ENCODE assay signal across 10 mouse cellular contexts in genomic region chr15:89255330-89255729, GRCm38 (mm10). TPM values are rescaled to one million over a fixed set of nuclear protein-coding genes. Genes with fewer than 3 reads are reported as not detected.
DNase-seq lines count a peak whose midpoint lies in the region; ATAC-seq and TF ChIP-seq lines count a peak whose summit lies in the region.
"Had no signal": no experiment of that assay in that cellular context is flagged by ENCODE, and none has a peak within 500 bp of the region (broad histone marks: within the 10 kb centered on the region; RNA-seq: fewer than 3 reads in every experiment).

No protein-coding gene starts in this region.

- H3K27ac ChIP-seq in layer of hippocampus, adult 2 months: peak overlapping the region; percentile 69
- no peak overlapping the region for H3K27ac ChIP-seq in embryonic facial prominence, embryonic 11.5 days (replicated peaks; ENCODE audit: low read depth, low read length)
- H3K27ac ChIP-seq in hindbrain, embryonic 14.5 days: peak overlapping the region; percentile 38
- no peak overlapping the region for H3K27ac ChIP-seq in left cerebral cortex, adult 2 months

- no peaks in the 10 kb centered on the region for H3K9me3 ChIP-seq in embryonic facial prominence, embryonic 11.5 days (replicated peaks; ENCODE audit: control insufficient read depth, low read length)
- H3K9me3 ChIP-seq in hindbrain, embryonic 14.5 days (ENCODE audit: control insufficient read depth, low read length): no peaks in the 10 kb centered on the region

- H3K27me3 ChIP-seq in embryonic facial prominence, embryonic 11.5 days (ENCODE audit: control insufficient read depth, insufficient read depth, low read length): no peaks in the 10 kb centered on the region
- H3K27me3 ChIP-seq in hindbrain, embryonic 14.5 days (ENCODE audit: control insufficient read depth, insufficient read depth, low read length): no peaks in the 10 kb centered on the region

- intact Hi-C loops in left cerebral cortex, adult 2 months (cut with DNase I): no loop called here

- ATAC-seq in embryonic facial prominence, embryonic 11.5 days (replicated peaks; ENCODE audit: insufficient number of reproducible peaks, low FRiP score, low TSS enrichment, low read depth): peak; percentile 62; the same call in 1 of the 2 replicates
- ATAC-seq in hindbrain, embryonic 14.5 days (ENCODE audit: low FRiP score): peak; percentile 51; the same call in 1 of the 2 replicates

- WGBS in embryonic facial prominence, embryonic 11.5 days: 77% methylated on average over 4 of the region's 4 CpGs
- 17% methylated on average over 4 of the region's 4 CpGs for WGBS in hindbrain, embryonic 14.5 days

- no peak overlapping the region for H3K4me3 ChIP-seq in layer of hippocampus, adult 2 months
- H3K4me3 ChIP-seq in embryonic facial prominence, embryonic 11.5 days (ENCODE audit: low read depth, low read length): no peak overlapping the region
- H3K4me3 ChIP-seq in hindbrain, embryonic 14.5 days (replicated peaks; ENCODE audit: low read length): no peak overlapping the region
- no peak overlapping the region for H3K4me3 ChIP-seq in left cerebral cortex, adult 2 months

- DNase-seq in layer of hippocampus, adult 2 months (ENCODE audit: low spot score in 2 of 2): no peak
- DNase-seq in layer of hippocampus, adult 9-11 months: no peak
- DNase-seq in embryonic facial prominence, embryonic 11.5 days (ENCODE audit: low spot score): peak; percentile 15
- DNase-seq in hindbrain, embryonic 14.5 days (ENCODE audit: low spot score): no peak
- DNase-seq in testis, postnatal 14 days (ENCODE audit: low spot score): peak; percentile 29
- DNase-seq in right cerebral cortex, postnatal 10 days (ENCODE audit: low spot score in 2 of 2): no peak
- no peak for DNase-seq in left cerebral cortex, adult 2 months (ENCODE audit: extremely low spot score in 1 of 2, low spot score in 2 of 2)
- DNase-seq: cerebellum, postnatal 10 days; lung, embryonic 14.5 days; right cerebral cortex, adult 18-20 months had no signal

- H3K36me3 ChIP-seq in embryonic facial prominence, embryonic 11.5 days (replicated peaks; ENCODE audit: control insufficient read depth, insufficient read depth, low read depth, low read length): no peaks in the 10 kb centered on the region; the same call in 1 of the 2 replicates
- H3K36me3 ChIP-seq in hindbrain, embryonic 14.5 days (replicated peaks; ENCODE audit: control insufficient read depth, insufficient read depth): peaks cover 85% of the 10 kb centered on the region

- no peaks in the 10 kb centered on the region for H3K4me1 ChIP-seq in embryonic facial prominence, embryonic 11.5 days (ENCODE audit: control insufficient read depth, insufficient read depth, low read length)
- H3K4me1 ChIP-seq in hindbrain, embryonic 14.5 days (replicated peaks; ENCODE audit: control insufficient read depth, insufficient read depth, low read length): no peaks in the 10 kb centered on the region; the same call in 1 of the 2 replicates

- TF ChIP-seq CTCF in layer of hippocampus, adult 2 months (conservative IDR thresholded peaks at IDR 0.05): no peak
- TF ChIP-seq CTCF in left cerebral cortex, adult 2 months (IDR thresholded peaks at IDR 0.05): no peak

- no peak overlapping the region for H3K4me2 ChIP-seq in embryonic facial prominence, embryonic 11.5 days (ENCODE audit: low read depth, low read length)
- H3K4me2 ChIP-seq in hindbrain, embryonic 14.5 days (replicated peaks): no peak overlapping the region
- H3K4me2 ChIP-seq: lung, embryonic 14.5 days had no signal

- no peak overlapping the region for H3K9ac ChIP-seq in embryonic facial prominence, embryonic 11.5 days (replicated peaks; ENCODE audit: low read length)
- no peak overlapping the region for H3K9ac ChIP-seq in hindbrain, embryonic 14.5 days
- H3K9ac ChIP-seq: lung, embryonic 14.5 days had no signal

RNA-seq across cellular contexts. Expression of gene Ppp6r2, which starts 44.0 kb away (rescaled TPM):
- 100 to 1,000 TPM; 170 to 172 TPM for total RNA-seq in layer of hippocampus, adult 2 months (2021)
- polyA plus RNA-seq in embryonic facial prominence, embryonic 11.5 days (2014; fragmentation: Nextera tagmentation; extraction: Ambion mirVana): 22.8 and 25.1 TPM in 2 replicates
- 78.2 and 84.0 TPM in 2 replicates for polyA plus RNA-seq in hindbrain, embryonic 14.5 days (2014; fragmentation: Nextera tagmentation; extraction: Ambion mirVana)
- 100 to 1,000 TPM; 161 to 171 TPM for total RNA-seq in left cerebral cortex, adult 2 months (2021)

RNA-seq across cellular contexts. Expression of gene Dennd6b, which starts 59.0 kb away (rescaled TPM):
- total RNA-seq in layer of hippocampus, adult 2 months (2021): 10 to 100 TPM; 39.6 to 41.5 TPM
- 14.9 and 18.6 TPM in 2 replicates for polyA plus RNA-seq in embryonic facial prominence, embryonic 11.5 days (2014; fragmentation: Nextera tagmentation; extraction: Ambion mirVana)
- 71.4 and 71.6 TPM in 2 replicates for polyA plus RNA-seq in hindbrain, embryonic 14.5 days (2014; fragmentation: Nextera tagmentation; extraction: Ambion mirVana)
- total RNA-seq in left cerebral cortex, adult 2 months (2021): 10 to 100 TPM; 52.2 to 53.9 TPM

RNA-seq across cellular contexts. Expression of gene Sbf1, which starts 59.8 kb away (rescaled TPM):
- total RNA-seq in layer of hippocampus, adult 2 months (2021): 100 to 1,000 TPM; 356 to 361 TPM
- polyA plus RNA-seq in embryonic facial prominence, embryonic 11.5 days (2014; fragmentation: Nextera tagmentation; extraction: Ambion mirVana): 39.0 and 49.7 TPM in 2 replicates
- polyA plus RNA-seq in hindbrain, embryonic 14.5 days (2014; fragmentation: Nextera tagmentation; extraction: Ambion mirVana): 99.8 and 105 TPM in 2 replicates
- total RNA-seq in left cerebral cortex, adult 2 months (2021): 100 to 1,000 TPM; 244 to 245 TPM

Comparison
In these comparisons a context has a peak if more than half of its experiments do, and no peak if none do; other contexts are left out.
1. DNase-seq: peak in embryonic facial prominence, embryonic 11.5 days (single experiment) and testis, postnatal 14 days (single experiment); none in layer of hippocampus, adult 2 months (0 of 2), layer of hippocampus, adult 9-11 months (single experiment), hindbrain, embryonic 14.5 days (single experiment), right cerebral cortex, postnatal 10 days (0 of 2) and left cerebral cortex, adult 2 months (0 of 2).
2. H3K27ac ChIP-seq: peak in layer of hippocampus, adult 2 months (single experiment) and hindbrain, embryonic 14.5 days (single experiment); none in embryonic facial prominence, embryonic 11.5 days (single experiment) and left cerebral cortex, adult 2 months (single experiment).